Mouse (Mus musculus) MEL (cell line): ENCODE measurements around the gene Fgd2. TPM values are rescaled to one million over a fixed set of nuclear protein-coding genes. Genes with fewer than 3 reads are reported as not detected.

Experiments used
- DNase-seq: peaks from one replicate; pipeline ENCODE4 v3.0.0; 2011; ENCODE audit warnings: low read depth, low spot score
- H3K27ac ChIP-seq: 2 replicates; pipeline ENCODE4 v1.5.1; 2012; ENCODE audit warnings: low read depth, mild to moderate bottlenecking, control low read depth, low read length, moderate library complexity; ENCODE audit not compliant: control insufficient read depth
- H3K27me3 ChIP-seq, 2 experiments: fragments of 150-350 bp in 1 of 2; sonication (generic) in 1 of 2; 2 replicates each; pipeline ENCODE4 v1.6.1; 2012; ENCODE audit warnings: low read length in 2 of 2, mild to moderate bottlenecking in 2 of 2, improper control_type of control experiment in 1 of 2, moderate library complexity in 1 of 2; ENCODE audit not compliant: insufficient read depth in 2 of 2, control insufficient read depth in 1 of 2
- H3K36me3 ChIP-seq, 2 experiments: 2 replicates each; pipeline ENCODE4 v1.6.1; 2012 to 2014; ENCODE audit warnings: low read length in 2 of 2, improper control_type of control experiment in 1 of 2, inconsistent platforms in 1 of 2, mild to moderate bottlenecking in 1 of 2; ENCODE audit not compliant: insufficient read depth in 2 of 2, control insufficient read depth in 1 of 2
- H3K4me1 ChIP-seq, 2 experiments: fragments of 150-350 bp in 1 of 2; sonication (generic) in 1 of 2; 2 replicates each; pipeline ENCODE4 v1.6.1; 2012; ENCODE audit warnings: low read length in 2 of 2, improper control_type of control experiment in 1 of 2, mild to moderate bottlenecking in 1 of 2; ENCODE audit not compliant: insufficient read depth in 2 of 2, control insufficient read depth in 1 of 2
- H3K4me3 ChIP-seq, 2 experiments: fragments of 150-350 bp in 1 of 2; sonication (generic) in 1 of 2; 2 replicates each; pipeline ENCODE4 v1.5.1; 2012; ENCODE audit warnings: low read depth in 2 of 2, low read length in 2 of 2, mild to moderate bottlenecking in 2 of 2, moderate library complexity in 2 of 2, control low read depth in 1 of 2, improper control_type of control experiment in 1 of 2; ENCODE audit not compliant: control insufficient read depth in 1 of 2, insufficient read depth in 1 of 2
- H3K79me2 ChIP-seq: 2 replicates; pipeline ENCODE4 v1.6.1; 2012; ENCODE audit warnings: mild to moderate bottlenecking, low read length, moderate library complexity; ENCODE audit not compliant: control insufficient read depth, poor library complexity, insufficient read depth
- H3K9ac ChIP-seq: 2 replicates; pipeline ENCODE4 v1.6.1; 2012; ENCODE audit warnings: low read depth, mild to moderate bottlenecking, control low read depth, low read length, moderate library complexity; ENCODE audit not compliant: control insufficient read depth, poor library complexity, severe bottlenecking
- H3K9me3 ChIP-seq: fragments of 150-350 bp; sonication (generic); replicated peaks from 2 replicates; pipeline ENCODE4 v1.6.1; 2012; ENCODE audit warnings: mild to moderate bottlenecking, low read length, improper control_type of control experiment, moderate library complexity; ENCODE audit not compliant: insufficient read depth
- BHLHE40 ChIP-seq: IDR thresholded peaks from 2 replicates; pipeline ENCODE4 v1.6.1; 2012; ENCODE audit warnings: low read depth, mild to moderate bottlenecking, inconsistent platforms, low read length, improper control_type of control experiment, borderline replicate concordance
- CHD1 ChIP-seq: IDR thresholded peaks from 2 replicates; pipeline ENCODE4 v1.6.1; 2012; ENCODE audit warnings: low read depth, mild to moderate bottlenecking, inconsistent platforms, low read length, improper control_type of control experiment
- CHD2 ChIP-seq: IDR thresholded peaks from 2 replicates; pipeline ENCODE4 v1.6.1; 2011; ENCODE audit warnings: low read length, improper control_type of control experiment
- CTCF ChIP-seq, 3 experiments: IDR thresholded peaks in 2 of 3; conservative IDR thresholded peaks in 1 of 3; 2 replicates each; pipeline ENCODE4 v1.5.1; 2011 to 2012; ENCODE audit warnings: low read length in 3 of 3, low read depth in 2 of 3, mild to moderate bottlenecking in 2 of 3, improper control_type of control experiment in 1 of 3, inconsistent platforms in 1 of 3, mixed read lengths in 1 of 3, moderate library complexity in 1 of 3; ENCODE audit not compliant: control insufficient read depth in 1 of 3, insufficient read depth in 1 of 3, poor library complexity in 1 of 3, severe bottlenecking in 1 of 3
- E2F4 ChIP-seq: IDR thresholded peaks from 2 replicates; pipeline ENCODE4 v1.6.1; 2011; ENCODE audit warnings: low read depth, low read length, improper control_type of control experiment, borderline replicate concordance
- ELF1 ChIP-seq: IDR thresholded peaks from 2 replicates; pipeline ENCODE4 v1.6.1; 2014; ENCODE audit warnings: low read depth, mild to moderate bottlenecking, inconsistent platforms, low read length, improper control_type of control experiment, moderate library complexity
- EP300 ChIP-seq, 2 experiments: IDR thresholded peaks; 2 replicates each; pipeline ENCODE4 v1.6.1; 2011; ENCODE audit warnings: improper control_type of control experiment in 2 of 2, low read length in 2 of 2, low read depth in 1 of 2, mild to moderate bottlenecking in 1 of 2
- ETS1 ChIP-seq: IDR thresholded peaks from 2 replicates; pipeline ENCODE4 v1.6.1; 2012; ENCODE audit warnings: low read depth, mild to moderate bottlenecking, inconsistent platforms, low read length, improper control_type of control experiment, moderate library complexity
- GATA1 ChIP-seq: IDR thresholded peaks from 2 replicates; pipeline ENCODE4 v1.6.1; 2011; ENCODE audit warnings: low read depth, low read length, improper control_type of control experiment
- HCFC1 ChIP-seq: IDR thresholded peaks from 2 replicates; pipeline ENCODE4 v1.6.1; 2012; ENCODE audit warnings: low read depth, mild to moderate bottlenecking, inconsistent platforms, low read length, improper control_type of control experiment, moderate library complexity
- JUND ChIP-seq: IDR thresholded peaks from 2 replicates; pipeline ENCODE4 v1.6.1; 2011; ENCODE audit warnings: low read depth, mild to moderate bottlenecking, improper control_type of control experiment, low read length
- KAT2A ChIP-seq: conservative IDR thresholded peaks from 2 replicates; pipeline ENCODE4 v1.6.1; 2012; ENCODE audit warnings: low read depth, low read length, improper control_type of control experiment, inconsistent platforms
- MAFK ChIP-seq: IDR thresholded peaks from 2 replicates; pipeline ENCODE4 v1.6.1; 2011; ENCODE audit warnings: low read depth, mild to moderate bottlenecking, low read length, improper control_type of control experiment, borderline replicate concordance
- MAX ChIP-seq: IDR thresholded peaks from 2 replicates; pipeline ENCODE4 v1.6.1; 2011; ENCODE audit warnings: low read length, improper control_type of control experiment
- MAZ ChIP-seq: IDR thresholded peaks from 2 replicates; pipeline ENCODE4 v1.6.1; 2012; ENCODE audit warnings: low read depth, mild to moderate bottlenecking, inconsistent platforms, low read length, improper control_type of control experiment
- MEF2A ChIP-seq: IDR thresholded peaks from 2 replicates; pipeline ENCODE4 v1.6.1; 2014; ENCODE audit warnings: low read depth, mild to moderate bottlenecking, inconsistent platforms, low read length, improper control_type of control experiment; ENCODE audit not compliant: poor library complexity, insufficient replicate concordance, severe bottlenecking; ENCODE audit errors: extremely low read depth
- MXI1 ChIP-seq: IDR thresholded peaks from 2 replicates; pipeline ENCODE4 v1.6.1; 2011; ENCODE audit warnings: mild to moderate bottlenecking, low read depth, low read length, improper control_type of control experiment
- MYB ChIP-seq: IDR thresholded peaks from 2 replicates; pipeline ENCODE4 v1.6.1; 2011; ENCODE audit warnings: mild to moderate bottlenecking, low read depth, low read length, improper control_type of control experiment
- MYC ChIP-seq: IDR thresholded peaks from 2 replicates; pipeline ENCODE4 v1.6.1; 2011; ENCODE audit warnings: low read depth, mild to moderate bottlenecking, low read length, improper control_type of control experiment, moderate library complexity
- NELFE ChIP-seq: IDR thresholded peaks from 2 replicates; pipeline ENCODE4 v1.6.1; 2011; ENCODE audit warnings: low read depth, low read length, improper control_type of control experiment
- NRF1 ChIP-seq: IDR thresholded peaks from 2 replicates; pipeline ENCODE4 v1.6.1; 2014; ENCODE audit warnings: low read depth, mild to moderate bottlenecking, inconsistent platforms, low read length, improper control_type of control experiment, moderate library complexity; ENCODE audit not compliant: poor library complexity, insufficient read depth, severe bottlenecking
- POLR2A ChIP-seq, 2 experiments: IDR thresholded peaks; 2 replicates each; pipeline ENCODE4 v1.6.1; 2011 to 2012; ENCODE audit warnings: low read length in 2 of 2, mild to moderate bottlenecking in 2 of 2, control low read depth in 1 of 2, improper control_type of control experiment in 1 of 2, low read depth in 1 of 2, moderate library complexity in 1 of 2; ENCODE audit not compliant: control insufficient read depth in 1 of 2, insufficient read depth in 1 of 2, poor library complexity in 1 of 2
- POLR2AphosphoS2 ChIP-seq: IDR thresholded peaks from 2 replicates; pipeline ENCODE4 v1.6.1; 2011; ENCODE audit warnings: low read length, improper control_type of control experiment
- POLR2AphosphoS5 ChIP-seq: IDR thresholded peaks from 2 replicates; pipeline ENCODE4 v1.6.1; 2012; ENCODE audit warnings: low read depth, borderline replicate concordance, mild to moderate bottlenecking, inconsistent platforms, low read length, moderate library complexity, mixed read lengths
- SIN3A ChIP-seq: IDR thresholded peaks from 2 replicates; pipeline ENCODE4 v1.6.1; 2012; ENCODE audit warnings: low read length, improper control_type of control experiment, inconsistent platforms
- SMC3 ChIP-seq: IDR thresholded peaks from 2 replicates; pipeline ENCODE4 v1.6.1; 2011; ENCODE audit warnings: low read depth, low read length, improper control_type of control experiment
- TBP ChIP-seq: IDR thresholded peaks from 2 replicates; pipeline ENCODE4 v1.8.0; 2011; ENCODE audit warnings: low read depth, low read length, improper control_type of control experiment
- TCF12 ChIP-seq: IDR thresholded peaks from 2 replicates; pipeline ENCODE4 v1.6.1; 2014; ENCODE audit warnings: low read depth, mild to moderate bottlenecking, inconsistent platforms, low read length, improper control_type of control experiment, moderate library complexity
- UBTF ChIP-seq: IDR thresholded peaks from 2 replicates; pipeline ENCODE4 v1.6.1; 2012; ENCODE audit warnings: low read depth, mild to moderate bottlenecking, inconsistent platforms, low read length, improper control_type of control experiment, moderate library complexity, borderline replicate concordance; ENCODE audit not compliant: insufficient read depth
- USF1 ChIP-seq: IDR thresholded peaks from 2 replicates; pipeline ENCODE4 v1.6.1; 2014; ENCODE audit warnings: low read depth, mild to moderate bottlenecking, inconsistent platforms, low read length, improper control_type of control experiment, moderate library complexity
- USF2 ChIP-seq, 2 experiments: IDR thresholded peaks; 2 replicates each; pipeline ENCODE4 v1.6.1; 2011 to 2012; ENCODE audit warnings: improper control_type of control experiment in 2 of 2, low read length in 2 of 2, borderline replicate concordance in 1 of 2, inconsistent platforms in 1 of 2, low read depth in 1 of 2, mild to moderate bottlenecking in 1 of 2; ENCODE audit not compliant: insufficient read depth in 1 of 2
- ZC3H11A ChIP-seq: IDR thresholded peaks from 2 replicates; pipeline ENCODE4 v1.6.1; 2012; ENCODE audit warnings: low read depth, mild to moderate bottlenecking, inconsistent platforms, low read length, improper control_type of control experiment
- ZKSCAN1 ChIP-seq: IDR thresholded peaks from 2 replicates; pipeline ENCODE4 v1.6.1; 2012; ENCODE audit warnings: low read depth, mild to moderate bottlenecking, inconsistent platforms, low read length, improper control_type of control experiment, moderate library complexity
- ZMIZ1 ChIP-seq: IDR thresholded peaks from 2 replicates; pipeline ENCODE4 v1.6.1; 2012; ENCODE audit warnings: low read depth, mild to moderate bottlenecking, inconsistent platforms, low read length, improper control_type of control experiment, moderate library complexity
- ZNF384 ChIP-seq: IDR thresholded peaks from 2 replicates; pipeline ENCODE4 v1.6.1; 2012; ENCODE audit warnings: low read depth, mild to moderate bottlenecking, inconsistent platforms, low read length, improper control_type of control experiment
- polyA plus RNA-seq, 2 experiments: library from polyadenylated mRNA; stranded (reverse) in 1 of 2; unstranded in 1 of 2; fragments of >175 nt in 1 of 2; fragments of >200 nt in 1 of 2; gene quantifications; 2 replicates each; pipeline versions ENCODE4 v1.2.1 to v1.2.4; 2012; ENCODE audit warnings: low replicate concordance in 2 of 2, low read depth in 1 of 2; ENCODE audit not compliant: insufficient read length in 2 of 2, insufficient read depth in 1 of 2, missing spikeins in 1 of 2
- total RNA-seq: library from RNA; depleted of rRNA; stranded (reverse); fragments of 300-350 nt; gene quantifications from 2 replicates; pipeline ENCODE4 v1.2.3, GENCODE M21; 2012

The Fgd2 gene
- total and polyA plus RNA-seq, 3 experiments = 0.23 to 0.39 TPM; not detected in 1

DNA sequence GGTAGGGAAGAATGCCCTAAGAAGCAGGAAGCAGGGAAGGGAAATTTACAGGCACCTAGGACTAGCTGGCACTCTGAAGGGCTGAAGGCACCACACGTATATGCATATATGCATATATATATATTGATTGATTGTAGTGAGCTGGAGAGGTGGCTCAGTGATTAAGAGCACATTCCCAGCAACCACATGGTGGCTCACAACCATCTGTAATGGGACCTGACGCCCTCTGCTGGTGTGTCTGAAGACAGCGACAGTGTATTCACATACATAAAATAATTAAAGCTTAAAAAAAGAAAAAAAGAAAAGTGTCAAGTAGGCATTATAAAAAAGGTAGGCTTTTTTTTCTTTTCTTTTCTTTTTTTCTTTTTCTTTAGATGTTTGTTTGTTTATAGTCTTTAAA, 60.6 kb downstream of the Fgd2 start:
- peaks cover 0 to 20% of the 10 kb centered on the region in 2 experiments; a peak in 2 of 4 replicates for H3K36me3 ChIP-seq
- H3K4me3 ChIP-seq = no peak overlapping the region
- H3K27ac ChIP-seq = no peak overlapping the region
- H3K79me2 ChIP-seq = no peaks in the 10 kb centered on the region
- H3K9me3 ChIP-seq = no peaks in the 10 kb centered on the region
- no peak for TF ChIP-seq JUND
- TF ChIP-seq CTCF (IDR thresholded peaks at IDR 0.05 in 2 of 3, conservative IDR thresholded peaks at IDR 0.05 in 1 of 3; ENCODE audit: control insufficient read depth in 1 of 3, insufficient read depth in 1 of 3, low read depth in 2 of 3, low read length in 3 of 3, poor library complexity in 1 of 3, severe bottlenecking in 1 of 3) = peak; percentile 8 to 43 (median 21); a peak in 3 of 6 replicates
- TF ChIP-seq ZKSCAN1 = 0 out of 2 replicates have a peak, but pooled peaks have one; percentile 11
- no peak for TF ChIP-seq HCFC1
- TF ChIP-seq NRF1 = no peak
- TF ChIP-seq MXI1 = no peak
- no peak for TF ChIP-seq UBTF
- no peak for TF ChIP-seq BHLHE40
- no peak for TF ChIP-seq ELF1
- TF ChIP-seq POLR2AphosphoS2 = no peak
- TF ChIP-seq SMC3 = peak; percentile 38
- TF ChIP-seq TBP = no peak
- TF ChIP-seq NELFE = no peak
- TF ChIP-seq ZNF384 = no peak
- TF ChIP-seq CHD1 = no peak
- TF ChIP-seq E2F4 = no peak
- TF ChIP-seq MYC = peak; percentile 33; the same call in 1 of the 2 replicates
- no peak for TF ChIP-seq USF1
- TF ChIP-seq TCF12 = no peak
- TF ChIP-seq POLR2AphosphoS5 = no peak
- no peak for TF ChIP-seq MAX
- TF ChIP-seq MAZ = no peak
- no peak for TF ChIP-seq POLR2A (IDR thresholded peaks at IDR 0.05; ENCODE audit: control insufficient read depth in 1 of 2, insufficient read depth in 1 of 2, low read depth in 1 of 2, low read length in 2 of 2, poor library complexity in 1 of 2)
- TF ChIP-seq MEF2A = no peak
- no peak for TF ChIP-seq ETS1
- peak; percentile 14; the same call in 1 of the 2 replicates for TF ChIP-seq ZC3H11A
- TF ChIP-seq KAT2A = no peak
- no peak for TF ChIP-seq SIN3A
- TF ChIP-seq GATA1 = no peak
- TF ChIP-seq EP300 (IDR thresholded peaks at IDR 0.05; ENCODE audit: low read depth in 1 of 2, low read length in 2 of 2) = no peak
- no peak for TF ChIP-seq MAFK
- no peak for TF ChIP-seq CHD2
- TF ChIP-seq MYB = no peak
- TF ChIP-seq ZMIZ1 = no peak
- no peak for TF ChIP-seq USF2 (IDR thresholded peaks at IDR 0.05; ENCODE audit: borderline replicate concordance in 1 of 2, insufficient read depth in 1 of 2, low read depth in 1 of 2, low read length in 2 of 2)
- H3K4me1 ChIP-seq = peaks cover 18 to 22% of the 10 kb centered on the region in 2 experiments
- DNase-seq = no peak
- H3K27me3 ChIP-seq = no peaks in the 10 kb centered on the region
- no peak overlapping the region for H3K9ac ChIP-seq
